Mouse (Mus musculus) ES-CJ7 (cell line): ENCODE measurements around the gene Parm1.

Experiments
- DNase-seq: peaks from one replicate; pipeline ENCODE4 v3.0.0; 2011; ENCODE audit warnings: low read depth, low spot score

Parm1 gene

GRCm38 (mm10) chr5:91574211-91574610, 56.8 kb downstream of the Parm1 start:
- no peak for DNase-seq

DNA sequence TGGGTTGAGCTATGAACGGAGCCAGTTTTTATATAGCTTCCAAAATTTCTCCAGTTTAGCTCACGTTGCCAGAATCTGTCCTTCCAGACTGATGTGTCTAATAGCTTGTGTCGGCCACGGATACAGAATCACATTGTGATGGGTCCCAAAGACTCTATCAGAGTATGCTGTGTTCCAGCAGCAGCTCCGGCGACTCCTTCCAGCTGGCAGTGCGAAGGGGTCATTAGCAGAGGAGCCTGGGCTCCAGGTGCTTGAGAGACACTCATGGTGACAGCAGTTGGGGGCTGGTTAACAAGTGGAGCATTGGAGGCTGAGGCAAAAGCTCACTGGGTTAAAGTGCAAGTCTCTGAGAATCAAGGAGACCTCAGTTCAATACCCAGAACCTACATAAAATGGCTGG, 61.5 kb downstream of the Parm1 start:
- no peak for DNase-seq

GRCm38 (mm10) chr5:91581799-91582198, 64.4 kb downstream of the Parm1 start:
- no peak for DNase-seq

DNA sequence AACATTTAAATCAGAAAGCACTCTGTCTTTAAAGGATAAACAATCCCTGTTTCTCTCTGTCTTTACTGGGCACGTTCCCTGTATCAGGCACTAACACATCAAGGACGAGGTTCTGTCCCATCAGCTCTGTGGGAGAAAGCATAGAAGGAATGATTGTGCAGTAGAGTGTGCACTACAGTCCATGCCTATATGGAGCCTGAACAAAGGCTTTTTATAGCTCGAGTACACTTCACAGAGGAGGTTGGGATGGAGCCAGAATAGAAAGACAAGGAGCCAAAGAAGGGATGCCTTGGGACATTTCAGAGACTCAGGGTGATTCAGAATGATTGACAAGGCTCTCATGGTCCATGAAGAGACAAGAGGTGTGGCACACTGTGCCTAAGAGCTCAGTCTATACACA, 68.8 kb downstream of the Parm1 start:
- DNase-seq = no peak

- DNase-seq = no peak
Measured at GRCm38 (mm10) chr5:91594083-91594482, 76.7 kb downstream of the Parm1 start.

GRCm38 (mm10) chr5:91597216-91597615, 79.8 kb downstream of the Parm1 start:
- DNase-seq = no peak

DNA sequence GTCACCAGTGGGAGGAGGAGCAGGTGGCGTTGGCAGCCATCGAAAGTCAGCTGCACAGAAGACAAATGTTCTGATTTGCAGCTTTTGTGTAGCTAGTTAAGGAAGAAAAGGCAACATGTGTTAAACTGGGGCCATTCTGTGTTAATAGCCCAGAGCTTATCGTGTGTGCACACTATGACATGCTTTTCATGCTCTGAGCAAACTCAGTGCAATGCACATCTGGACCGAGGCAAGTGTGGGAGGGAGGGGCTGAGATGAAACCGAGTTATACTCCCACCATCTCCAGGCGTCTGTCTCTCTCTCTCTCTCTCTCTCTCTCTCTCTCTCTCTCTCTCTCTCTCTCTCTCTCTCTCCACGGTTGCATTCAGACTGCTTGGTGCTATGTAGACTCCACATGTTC, 82.4 kb downstream of the Parm1 start:
- DNase-seq = no peak

DNA sequence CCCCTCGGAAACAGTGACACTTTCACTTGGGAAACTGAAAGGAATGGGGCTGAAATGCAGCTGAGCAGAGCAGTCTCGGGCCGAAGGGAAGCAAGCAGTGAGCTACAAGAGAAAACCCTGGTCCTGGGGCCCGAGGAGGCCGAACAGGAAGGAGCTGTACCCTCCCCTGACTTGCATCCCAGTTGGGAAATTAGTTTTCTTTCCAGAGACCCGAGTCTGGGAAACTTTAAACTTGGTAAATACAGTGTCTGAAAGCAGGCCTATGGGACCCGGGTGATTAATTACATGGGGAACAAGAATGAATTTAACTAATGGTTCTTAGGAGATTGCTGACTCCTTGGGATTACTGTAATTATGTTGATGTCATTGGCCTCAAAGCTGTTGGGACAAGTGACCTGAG, 85.9 kb downstream of the Parm1 start:
- DNase-seq = no peak

GRCm38 (mm10) chr5:91603787-91604439, 86.5 kb downstream of the Parm1 start:
- DNase-seq = no peak

- DNase-seq = no peak
Measured at GRCm38 (mm10) chr5:91607234-91607633, 89.8 kb downstream of the Parm1 start.

GRCm38 (mm10) chr5:91607841-91608240, 90.4 kb downstream of the Parm1 start:
- no peak for DNase-seq

- no peak for DNase-seq
Measured at GRCm38 (mm10) chr5:91609041-91609440, 91.6 kb downstream of the Parm1 start.

DNA sequence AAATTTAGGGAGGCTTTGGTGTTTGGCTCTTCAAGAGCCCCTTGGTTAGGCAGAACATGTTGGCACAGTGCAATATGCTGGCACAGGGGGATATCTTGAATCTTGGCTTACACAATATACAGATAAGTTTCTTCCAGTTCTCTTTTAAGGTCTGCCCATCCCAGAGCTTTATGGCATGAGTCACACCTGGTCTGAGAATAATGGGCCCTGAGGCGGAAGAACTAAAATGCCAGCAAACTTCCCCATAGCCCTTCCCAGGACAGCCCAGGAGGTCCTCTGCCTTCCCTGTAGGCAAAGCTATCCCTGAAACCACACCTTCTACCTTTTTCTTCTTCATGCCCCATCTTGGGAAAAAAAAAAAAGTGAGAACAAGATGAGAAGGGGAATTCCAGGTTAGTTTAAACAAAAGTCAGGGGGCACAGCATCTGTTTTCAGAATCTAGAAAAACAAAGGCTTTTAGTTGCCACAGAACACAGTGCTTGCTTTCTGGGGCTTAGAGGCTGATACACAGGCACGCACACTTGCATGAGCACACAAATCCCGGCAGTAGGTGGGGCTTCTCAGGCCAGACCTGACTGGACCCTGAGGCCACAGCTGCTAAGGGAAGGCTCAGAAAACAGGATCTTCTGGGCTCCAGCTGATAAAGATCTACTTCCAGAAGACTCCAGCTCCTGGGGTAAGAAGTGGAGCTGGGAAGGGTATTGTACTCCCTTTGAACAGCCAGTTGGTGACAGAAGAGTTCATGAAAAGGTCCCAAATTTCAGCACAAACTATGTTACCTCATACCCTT, 92.3 kb downstream of the Parm1 start:
- DNase-seq = no peak

DNA sequence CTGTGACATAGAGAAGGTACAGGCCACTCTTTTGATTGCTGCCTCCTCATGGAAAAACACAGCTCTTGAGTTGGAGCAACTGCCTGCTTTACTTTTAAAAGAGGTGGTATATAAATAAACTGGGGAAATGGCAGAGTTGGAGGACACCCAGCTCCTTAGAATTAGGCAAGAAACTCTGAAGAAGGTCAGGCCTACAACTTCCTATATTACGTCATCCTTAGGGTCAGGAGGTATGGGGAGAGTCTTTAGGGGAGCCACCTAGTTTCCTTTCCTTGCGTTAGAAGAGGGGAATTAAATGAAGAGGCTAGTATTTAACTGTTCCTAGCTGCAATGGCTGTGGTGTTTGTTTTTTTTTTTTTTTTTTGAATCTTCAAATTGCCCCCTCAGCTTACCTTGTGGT, 93.1 kb downstream of the Parm1 start:
- DNase-seq = no peak

GRCm38 (mm10) chr5:91611589-91611988, 94.2 kb downstream of the Parm1 start:
- no peak for DNase-seq

GRCm38 (mm10) chr5:91617331-91618233, 100.2 kb downstream of the Parm1 start:
- DNase-seq = no peak

DNA sequence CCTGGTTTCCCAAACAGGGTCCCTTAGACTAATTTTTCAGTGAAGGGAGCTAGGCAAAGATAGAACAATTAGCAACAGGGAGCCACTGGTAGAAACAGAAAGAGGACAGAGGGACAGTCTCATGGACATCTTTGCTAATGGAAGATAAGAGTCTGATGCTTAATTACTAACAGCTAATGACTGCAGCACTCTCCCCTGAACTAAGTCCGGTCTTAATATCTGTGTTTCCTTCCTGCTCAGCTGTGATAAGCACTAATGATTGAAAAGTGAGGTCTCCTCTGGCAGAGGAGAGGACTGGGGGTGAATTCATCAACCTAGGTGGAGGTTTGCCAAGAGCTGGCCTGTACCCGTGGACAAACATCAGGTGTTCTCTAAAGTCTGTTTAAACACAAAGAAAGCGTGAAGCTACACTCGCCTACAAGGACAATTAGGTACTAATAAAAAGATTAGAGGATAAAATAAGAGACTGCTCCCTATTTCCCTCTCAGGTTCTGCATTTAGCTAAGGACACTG, 101.3 kb downstream of the Parm1 start:
- no peak for DNase-seq

GRCm38 (mm10) chr5:91621197-91621596, 103.8 kb downstream of the Parm1 start:
- no peak for DNase-seq

DNA sequence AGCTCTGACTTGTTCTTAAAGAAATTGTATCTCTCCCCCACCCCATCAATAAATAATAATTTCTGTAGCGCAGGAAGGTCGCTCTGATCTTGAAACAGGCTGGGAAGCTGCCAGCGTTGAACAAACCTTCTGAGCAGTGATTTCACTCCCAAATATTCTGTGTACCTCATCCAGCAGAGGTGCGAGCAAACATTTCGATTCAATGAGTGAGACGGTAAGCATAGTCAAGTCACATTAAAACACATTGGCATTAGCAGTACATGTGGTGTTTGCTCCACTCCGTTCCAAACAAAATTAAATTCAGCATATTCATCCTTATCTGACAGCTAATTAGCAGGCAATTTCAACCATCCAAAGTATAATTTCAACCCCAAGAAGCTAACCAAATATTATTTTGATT, 109.4 kb downstream of the Parm1 start:
- no peak for DNase-seq

- DNase-seq = no peak
Measured at GRCm38 (mm10) chr5:91629472-91629871, 112.1 kb downstream of the Parm1 start.

GRCm38 (mm10) chr5:91651330-91651729, 133.9 kb downstream of the Parm1 start:
- no peak for DNase-seq
